Mouse (Mus musculus) lung, embryonic 15.5 days (tissue): ENCODE results near the gene Fntb. TPM values are rescaled to one million over a fixed set of nuclear protein-coding genes. Genes with fewer than 3 reads are reported as not detected.

Source experiments
- ATAC-seq: fragments of 200-750 bp; cut with Nextera tagmentation; 2 replicates; pipeline ENCODE4 v1.8.0; 2017; ENCODE audit warnings: moderate number of reproducible peaks, borderline replicate concordance; ENCODE audit not compliant: low FRiP score, low TSS enrichment; ENCODE audit errors: extremely low read depth
- H3K27ac ChIP-seq: fragments of 300-500 bp; sonication (generic); 2 replicates; pipeline ENCODE4 v1.5.1; 2015; ENCODE audit warnings: moderate library complexity, mild to moderate bottlenecking, inconsistent platforms
- H3K27me3 ChIP-seq: fragments of 300-500 bp; sonication (generic); 2 replicates; pipeline ENCODE4 v1.6.1; 2015; ENCODE audit warnings: inconsistent platforms
- H3K36me3 ChIP-seq: fragments of 300-500 bp; sonication (generic); 2 replicates; pipeline ENCODE4 v1.6.1; 2015; ENCODE audit warnings: inconsistent platforms
- H3K4me1 ChIP-seq: fragments of 300-500 bp; sonication (generic); 2 replicates; pipeline ENCODE4 v1.6.1; 2015; ENCODE audit warnings: inconsistent platforms
- H3K4me2 ChIP-seq: fragments of 300-500 bp; sonication (generic); 2 replicates; pipeline ENCODE4 v1.6.1; 2015; ENCODE audit warnings: inconsistent platforms, mild to moderate bottlenecking, moderate library complexity
- H3K4me3 ChIP-seq: fragments of 300-500 bp; sonication (generic); 2 replicates; pipeline ENCODE4 v1.5.1; 2015; ENCODE audit warnings: mild to moderate bottlenecking, inconsistent platforms
- H3K9ac ChIP-seq: fragments of 300-500 bp; sonication (generic); 2 replicates; pipeline ENCODE4 v1.6.1; 2015; ENCODE audit warnings: inconsistent platforms
- H3K9me3 ChIP-seq: fragments of 300-500 bp; sonication (generic); 2 replicates; pipeline ENCODE4 v1.6.1; 2016; ENCODE audit warnings: inconsistent platforms
- WGBS: fragments of 180-500 bp; shearing (Covaris S2); methylation state at CpG from one replicate; pipeline ENCODE4 v1.1.7; 2015; 5-methylcytosine and 5-hydroxymethylcytosine counted together
- polyA plus RNA-seq: library from polyadenylated mRNA; unstranded; fragments of >200 nt; fragmentation: Nextera tagmentation; extraction: Ambion mirVana; gene quantifications from 2 replicates; pipeline ENCODE4 v1.2.1, GENCODE M21; 2015

The Fntb gene
- polyA plus RNA-seq, 1 experiment from 2014 or later = 37.8 TPM

- 77% methylated on average over 14 of the region's 14 CpGs for WGBS
- H3K36me3 ChIP-seq = peaks cover 13% of the 10 kb centered on the region
Measured at GRCm38 (mm10) chr12:76931739-76932687, 166.6 kb downstream of the Fntb start.

GRCm38 (mm10) chr12:76932688-76933060, 167.3 kb downstream of the Fntb start:
- Histone ChIP-seq H3K36me3 (peaks cover 19% of the 10 kb centered on the region), H3K4me2 (no peak overlapping the region), H3K27me3 (no peaks in the 10 kb centered on the region), H3K9me3 (no peaks in the 10 kb centered on the region), H3K9ac (no peak overlapping the region), H3K4me3 (no peak overlapping the region), H3K4me1 (no peaks in the 10 kb centered on the region), H3K27ac (peak overlapping the region; percentile 9; the same call in 1 of the 2 replicates)
- no peak for ATAC-seq
- 66% methylated on average over 6 of the region's 6 CpGs for WGBS

More at GRCm38 (mm10) chr12:76931739-76932687, 166.6 kb downstream of the Fntb start:
- H3K4me2 ChIP-seq = no peak overlapping the region
- no peaks in the 10 kb centered on the region for H3K4me1 ChIP-seq
- no peak overlapping the region for H3K9ac ChIP-seq
- H3K9me3 ChIP-seq = no peaks in the 10 kb centered on the region
- H3K27ac ChIP-seq = peak overlapping the region; percentile 9; the same call in 1 of the 2 replicates
- H3K27me3 ChIP-seq = no peaks in the 10 kb centered on the region
- no peak for ATAC-seq
- no peak overlapping the region for H3K4me3 ChIP-seq

GRCm38 (mm10) chr12:76934438-76934837, 169.0 kb downstream of the Fntb start:
- H3K4me2 ChIP-seq = no peak overlapping the region
- no peak overlapping the region for H3K9ac ChIP-seq
- no peaks in the 10 kb centered on the region for H3K4me1 ChIP-seq
- H3K4me3 ChIP-seq = no peak overlapping the region
- peaks cover 36% of the 10 kb centered on the region for H3K36me3 ChIP-seq
- no peaks in the 10 kb centered on the region for H3K9me3 ChIP-seq
- H3K27me3 ChIP-seq = no peaks in the 10 kb centered on the region
- no peak overlapping the region for H3K27ac ChIP-seq
- 85% methylated on average over 3 of the region's 3 CpGs for WGBS
- ATAC-seq = no peak

GRCm38 (mm10) chr12:76936211-76936610, 170.8 kb downstream of the Fntb start:
- no peak overlapping the region for H3K4me3 ChIP-seq
- no peak overlapping the region for H3K27ac ChIP-seq
- H3K27me3 ChIP-seq = no peaks in the 10 kb centered on the region
- ATAC-seq = no peak
- peaks cover 54% of the 10 kb centered on the region for H3K36me3 ChIP-seq
- no peak overlapping the region for H3K9ac ChIP-seq
- no peaks in the 10 kb centered on the region for H3K9me3 ChIP-seq
- 85% methylated on average over 10 of the region's 10 CpGs for WGBS
- no peaks in the 10 kb centered on the region for H3K4me1 ChIP-seq
- no peak overlapping the region for H3K4me2 ChIP-seq

GRCm38 (mm10) chr12:76938013-76938412, 172.6 kb downstream of the Fntb start:
- Histone ChIP-seq H3K4me2 (no peak overlapping the region), H3K9me3 (no peaks in the 10 kb centered on the region), H3K27me3 (no peaks in the 10 kb centered on the region), H3K36me3 (peaks cover 71% of the 10 kb centered on the region), H3K4me3 (no peak overlapping the region), H3K27ac (no peak overlapping the region), H3K4me1 (no peaks in the 10 kb centered on the region), H3K9ac (no peak overlapping the region)
- ATAC-seq = no peak
- 88% methylated on average over 6 of the region's 6 CpGs for WGBS

GRCm38 (mm10) chr12:76941524-76941923, 176.1 kb downstream of the Fntb start:
- Histone ChIP-seq H3K4me2 (no peak overlapping the region), H3K4me1 (no peaks in the 10 kb centered on the region), H3K27me3 (no peaks in the 10 kb centered on the region), H3K9ac (no peak overlapping the region), H3K4me3 (no peak overlapping the region), H3K9me3 (no peaks in the 10 kb centered on the region), H3K27ac (no peak overlapping the region), H3K36me3 (peaks cover 96% of the 10 kb centered on the region)
- WGBS = 69% methylated on average over 2 of the region's 2 CpGs
- no peak for ATAC-seq

- no peaks in the 10 kb centered on the region for H3K9me3 ChIP-seq
- no peak overlapping the region for H3K4me3 ChIP-seq
- ATAC-seq = no peak
- H3K27ac ChIP-seq = no peak overlapping the region
- H3K9ac ChIP-seq = no peak overlapping the region
- no peaks in the 10 kb centered on the region for H3K27me3 ChIP-seq
- WGBS = 80% methylated on average over 2 of the region's 2 CpGs
- H3K36me3 ChIP-seq = peaks cover 95% of the 10 kb centered on the region
- H3K4me1 ChIP-seq = no peaks in the 10 kb centered on the region
- no peak overlapping the region for H3K4me2 ChIP-seq
Measured at GRCm38 (mm10) chr12:76942476-76942875, 177.1 kb downstream of the Fntb start.

- 78% methylated on average over 3 of the region's 3 CpGs for WGBS
- no peak for ATAC-seq
Measured at GRCm38 (mm10) chr12:76943046-76943445, 177.7 kb downstream of the Fntb start.

GRCm38 (mm10) chr12:76943466-76943865, 178.1 kb downstream of the Fntb start:
- 85% methylated on average over 6 of the region's 6 CpGs for WGBS
- ATAC-seq = no peak
- Histone ChIP-seq H3K27ac (no peak overlapping the region), H3K27me3 (no peaks in the 10 kb centered on the region), H3K9me3 (no peaks in the 10 kb centered on the region), H3K4me3 (no peak overlapping the region), H3K36me3 (peaks cover 96% of the 10 kb centered on the region), H3K9ac (no peak overlapping the region), H3K4me2 (no peak overlapping the region), H3K4me1 (no peaks in the 10 kb centered on the region)

More at GRCm38 (mm10) chr12:76943046-76943445, 177.7 kb downstream of the Fntb start:
- H3K27ac ChIP-seq = no peak overlapping the region
- no peaks in the 10 kb centered on the region for H3K9me3 ChIP-seq
- no peak overlapping the region for H3K4me2 ChIP-seq
- no peak overlapping the region for H3K9ac ChIP-seq
- no peaks in the 10 kb centered on the region for H3K27me3 ChIP-seq
- no peak overlapping the region for H3K4me3 ChIP-seq
- H3K4me1 ChIP-seq = no peaks in the 10 kb centered on the region
- H3K36me3 ChIP-seq = peaks cover 96% of the 10 kb centered on the region

- 94% methylated on average over 3 of the region's 3 CpGs for WGBS
Measured at GRCm38 (mm10) chr12:76947487-76947886, 182.1 kb downstream of the Fntb start.

GRCm38 (mm10) chr12:76948185-76948584, 182.8 kb downstream of the Fntb start:
- H3K36me3 ChIP-seq = peaks cover 96% of the 10 kb centered on the region

More at GRCm38 (mm10) chr12:76947487-76947886, 182.1 kb downstream of the Fntb start:
- ATAC-seq = no peak
- H3K4me1 ChIP-seq = no peaks in the 10 kb centered on the region
- H3K36me3 ChIP-seq = peaks cover 95% of the 10 kb centered on the region
- H3K9ac ChIP-seq = no peak overlapping the region
- no peaks in the 10 kb centered on the region for H3K27me3 ChIP-seq
- H3K4me2 ChIP-seq = no peak overlapping the region
- H3K4me3 ChIP-seq = no peak overlapping the region
- no peak overlapping the region for H3K27ac ChIP-seq
- no peaks in the 10 kb centered on the region for H3K9me3 ChIP-seq

GRCm38 (mm10) chr12:76948781-76949180, 183.4 kb downstream of the Fntb start:
- Histone ChIP-seq H3K9ac (no peak overlapping the region), H3K36me3 (peaks cover 94% of the 10 kb centered on the region), H3K4me2 (no peak overlapping the region), H3K9me3 (no peaks in the 10 kb centered on the region), H3K4me1 (peaks cover 4% of the 10 kb centered on the region), H3K27ac (no peak overlapping the region), H3K4me3 (no peak overlapping the region), H3K27me3 (no peaks in the 10 kb centered on the region)
- 60% methylated on average over 3 of the region's 3 CpGs for WGBS
- no peak for ATAC-seq

More at GRCm38 (mm10) chr12:76948185-76948584, 182.8 kb downstream of the Fntb start:
- no peak for ATAC-seq
- Histone ChIP-seq H3K4me2 (no peak overlapping the region), H3K4me1 (no peaks in the 10 kb centered on the region), H3K27ac (no peak overlapping the region), H3K27me3 (no peaks in the 10 kb centered on the region), H3K9me3 (no peaks in the 10 kb centered on the region), H3K9ac (no peak overlapping the region), H3K4me3 (no peak overlapping the region)
- WGBS = 61% methylated on average over 2 of the region's 2 CpGs
